Comparison of ENCODE assay signal across 30 mouse cellular contexts in genomic region chr17:54669499-54669898, GRCm38 (mm10).
DNase-seq lines count a peak whose midpoint lies in the region; ATAC-seq and TF ChIP-seq lines count a peak whose summit lies in the region.
"Had no signal": no experiment of that assay in that cellular context is flagged by ENCODE, and none has a peak within 500 bp of the region (broad histone marks: within the 10 kb centered on the region; RNA-seq: fewer than 3 reads in every experiment).

No protein-coding gene starts in this region.

- no peak for TF ChIP-seq CTCF in forebrain, postnatal 0 days (IDR thresholded peaks at IDR 0.05; ENCODE audit: low read depth)

- H3K9me3 ChIP-seq in forebrain, postnatal 0 days (ENCODE audit: low read length), result no peaks in the 10 kb centered on the region
- H3K9me3 ChIP-seq in forebrain, embryonic 11.5 days (ENCODE audit: control insufficient read depth, low read length), result no peaks in the 10 kb centered on the region
- H3K9me3 ChIP-seq: embryonic facial prominence, embryonic 13.5 days; embryonic facial prominence, embryonic 15.5 days; forebrain, embryonic 10.5 days; forebrain, embryonic 13.5 days; forebrain, embryonic 15.5 days; G1E had no signal

- H3K4me1 ChIP-seq in forebrain, postnatal 0 days (ENCODE audit: insufficient read depth), result no peaks in the 10 kb centered on the region
- no peaks in the 10 kb centered on the region for H3K4me1 ChIP-seq in forebrain, embryonic 11.5 days (replicated peaks; ENCODE audit: control insufficient read depth, insufficient read depth, low read length)
- H3K4me1 ChIP-seq: embryonic facial prominence, embryonic 13.5 days; embryonic facial prominence, embryonic 15.5 days; forebrain, embryonic 10.5 days; forebrain, embryonic 13.5 days; forebrain, embryonic 15.5 days had no signal

- no peak overlapping the region for H3K4me3 ChIP-seq in forebrain, postnatal 0 days (ENCODE audit: low read depth, low read length)
- no peak overlapping the region for H3K4me3 ChIP-seq in forebrain, embryonic 11.5 days (ENCODE audit: low read depth, low read length)
- H3K4me3 ChIP-seq: embryonic facial prominence, embryonic 13.5 days; embryonic facial prominence, embryonic 15.5 days; erythroblast, embryonic 14.5 days; forebrain, embryonic 10.5 days; forebrain, embryonic 13.5 days; forebrain, embryonic 15.5 days had no signal

- no peak overlapping the region for H3K9ac ChIP-seq in forebrain, postnatal 0 days
- H3K9ac ChIP-seq in forebrain, embryonic 11.5 days (ENCODE audit: low read length), result no peak overlapping the region
- H3K9ac ChIP-seq: embryonic facial prominence, embryonic 13.5 days; embryonic facial prominence, embryonic 15.5 days; forebrain, embryonic 13.5 days; forebrain, embryonic 15.5 days had no signal

- H3K27me3 ChIP-seq in forebrain, postnatal 0 days (ENCODE audit: insufficient read depth, low read length), result no peaks in the 10 kb centered on the region
- no peaks in the 10 kb centered on the region for H3K27me3 ChIP-seq in forebrain, embryonic 11.5 days (ENCODE audit: control insufficient read depth, insufficient read depth, low read length)
- H3K27me3 ChIP-seq: CH12.LX; embryonic facial prominence, embryonic 13.5 days; embryonic facial prominence, embryonic 15.5 days; forebrain, embryonic 13.5 days; forebrain, embryonic 15.5 days; Patski had no signal

- H3K4me2 ChIP-seq in forebrain, postnatal 0 days (ENCODE audit: low read depth), result no peak overlapping the region
- H3K4me2 ChIP-seq in forebrain, embryonic 11.5 days (ENCODE audit: low read depth, low read length, severe bottlenecking), result no peak overlapping the region
- H3K4me2 ChIP-seq: embryonic facial prominence, embryonic 13.5 days; embryonic facial prominence, embryonic 15.5 days; forebrain, embryonic 13.5 days; forebrain, embryonic 15.5 days had no signal

- H3K36me3 ChIP-seq in forebrain, postnatal 0 days (ENCODE audit: insufficient read depth), result no peaks in the 10 kb centered on the region
- H3K36me3 ChIP-seq in forebrain, embryonic 11.5 days (ENCODE audit: control insufficient read depth, insufficient read depth, low read length), result no peaks in the 10 kb centered on the region
- H3K36me3 ChIP-seq: embryonic facial prominence, embryonic 13.5 days; embryonic facial prominence, embryonic 15.5 days; forebrain, embryonic 10.5 days; forebrain, embryonic 15.5 days; G1E had no signal

- intact Hi-C loops in left cerebral cortex, postnatal 10 days (cut with DNase I), result loop anchor here (10.0 kb wide), 1 partner anchor 805 kb away; no protein-coding TSS in a partner anchor

- no peak overlapping the region for H3K27ac ChIP-seq in forebrain, postnatal 0 days (ENCODE audit: low read depth, low read length)
- H3K27ac ChIP-seq in forebrain, embryonic 11.5 days (ENCODE audit: low read depth, low read length), result no peak overlapping the region
- H3K27ac ChIP-seq: embryonic facial prominence, embryonic 13.5 days; embryonic facial prominence, embryonic 15.5 days; forebrain, embryonic 10.5 days; forebrain, embryonic 13.5 days; forebrain, embryonic 15.5 days had no signal

- peak; percentile 9 for DNase-seq in forebrain, postnatal 0 days
- no peak for DNase-seq in forebrain, embryonic 11.5 days (ENCODE audit: low spot score)
- DNase-seq in frontal cortex, adult 2 months (ENCODE audit: extremely low spot score in 1 of 2, low spot score in 1 of 2), result peak; percentile 27 to 40
- no peak for DNase-seq in frontal cortex, postnatal 14 days (ENCODE audit: low spot score in 2 of 2)
- peak; percentile 2 to 22 for DNase-seq in left cerebral cortex, adult 9 months (ENCODE audit: low spot score in 2 of 2)
- DNase-seq in left cerebral cortex, postnatal 10 days (ENCODE audit: extremely low spot score in 1 of 2, low spot score in 2 of 2), result no peak
- peak; percentile 58 for DNase-seq in brain, adult 2 months (ENCODE audit: low read depth, low spot score)
- DNase-seq: adrenal gland, adult 8-10 months; adrenal gland, postnatal 14 days; adrenal gland, postnatal 36 days; B cell, adult 2 months; cerebellum, adult 11 months; cerebellum, adult 18-20 months; cerebellum, adult 8-10 months; cerebellum, adult 9-11 months; cerebellum, postnatal 14 days; cerebellum, postnatal 36 days; embryo, embryonic 11 days had no signal

- WGBS in forebrain, postnatal 0 days, result 65% methylated on average over 2 of the region's 2 CpGs
- 85% methylated on average over 2 of the region's 2 CpGs for WGBS in forebrain, embryonic 11.5 days

- peak; percentile 48 for ATAC-seq in forebrain, postnatal 0 days
- ATAC-seq in forebrain, embryonic 11.5 days (replicated peaks; ENCODE audit: low FRiP score), result no peak
- ATAC-seq in megakaryocyte progenitor cell, adult 5-6 weeks (replicated peaks; ENCODE audit: poor library complexity), result no peak
- ATAC-seq: activated CD4-positive, CD25-positive, alpha-beta regulatory T cell, adult 4 months; CD4-positive, CD25-positive, alpha-beta regulatory T cell, adult 4 months; forebrain, embryonic 13.5 days; forebrain, embryonic 15.5 days; Patski had no signal

Comparison
In these comparisons a context has a peak if more than half of its experiments do, and no peak if none do; other contexts are left out.
1. DNase-seq: peak in forebrain, postnatal 0 days (single experiment), frontal cortex, adult 2 months (2 of 2), left cerebral cortex, adult 9 months (2 of 2) and brain, adult 2 months (single experiment); none in forebrain, embryonic 11.5 days (single experiment), frontal cortex, postnatal 14 days (0 of 2) and left cerebral cortex, postnatal 10 days (0 of 2).